Mouse (Mus musculus) limb, embryonic 14.5 days (tissue): ENCODE data around the gene Lhfpl2. TPM values are rescaled to one million over a fixed set of nuclear protein-coding genes. Genes with fewer than 3 reads are reported as not detected.

Experiments
- ATAC-seq: fragments of 200-750 bp; cut with Nextera tagmentation; 2 replicates; pipeline ENCODE4 v1.8.0; 2017; ENCODE audit warnings: low read depth, moderate number of reproducible peaks, moderate TSS enrichment; ENCODE audit not compliant: low FRiP score
- DNase-seq: peaks from one replicate; pipeline ENCODE4 v3.0.0-alpha.2; 2015; ENCODE audit warnings: low spot score
- H3K27ac ChIP-seq: fragments of 300-500 bp; sonication (generic); replicated peaks from 2 replicates; pipeline ENCODE4 v1.5.1; 2014; ENCODE audit warnings: low read depth, mild to moderate bottlenecking, low read length, moderate library complexity, mixed read lengths
- H3K27me3 ChIP-seq: fragments of 300-500 bp; sonication (generic); 2 replicates; pipeline ENCODE4 v1.6.1; 2014; ENCODE audit warnings: low read length, mixed read lengths; ENCODE audit not compliant: control insufficient read depth, insufficient read depth
- H3K36me3 ChIP-seq: fragments of 300-500 bp; sonication (generic); 2 replicates; pipeline ENCODE4 v1.6.1; 2014; ENCODE audit warnings: mild to moderate bottlenecking, low read length, moderate library complexity, mixed read lengths; ENCODE audit not compliant: control insufficient read depth, insufficient read depth
- H3K4me1 ChIP-seq: fragments of 300-500 bp; sonication (generic); 2 replicates; pipeline ENCODE4 v1.6.1; 2014; ENCODE audit warnings: antibody characterized with exemption, low read length, mixed read lengths; ENCODE audit not compliant: control insufficient read depth, insufficient read depth
- H3K4me2 ChIP-seq: fragments of 300-500 bp; sonication (generic); replicated peaks from 2 replicates; pipeline ENCODE4 v1.6.1; 2014; ENCODE audit warnings: low read depth, mild to moderate bottlenecking, low read length, moderate library complexity; ENCODE audit not compliant: severe bottlenecking
- H3K4me3 ChIP-seq: fragments of 300-500 bp; sonication (generic); replicated peaks from 2 replicates; pipeline ENCODE4 v1.5.1; 2014; ENCODE audit warnings: low read length
- H3K9ac ChIP-seq: fragments of 300-500 bp; sonication (generic); 2 replicates; pipeline ENCODE4 v1.6.1; 2014; ENCODE audit warnings: mild to moderate bottlenecking, low read depth, low read length, moderate library complexity; ENCODE audit not compliant: severe bottlenecking
- H3K9me3 ChIP-seq: fragments of 300-500 bp; sonication (generic); 2 replicates; pipeline ENCODE4 v1.6.1; 2016; ENCODE audit warnings: low read length; ENCODE audit not compliant: control insufficient read depth
- POLR2A ChIP-seq: fragments of 200-500 bp; IDR thresholded peaks from 2 replicates; pipeline ENCODE4 v1.8.0; 2012; ENCODE audit warnings: inconsistent platforms, mild to moderate bottlenecking, moderate library complexity, borderline replicate concordance; ENCODE audit not compliant: insufficient read depth, insufficient read length; ENCODE audit errors: extremely low read depth
- WGBS: fragments of 180-500 bp; shearing (Covaris S2); extraction: QIAGEN DNeasy Blood & Tissue Kit; methylation state at CpG from one replicate; pipeline ENCODE4 v1.1.7; 2014; 5-methylcytosine and 5-hydroxymethylcytosine counted together
- polyA plus RNA-seq, 2 experiments: library from polyadenylated mRNA; depleted of rRNA in 1 of 2; stranded (reverse) in 1 of 2; unstranded in 1 of 2; fragments of >200 nt; fragmentation: Nextera tagmentation in 1 of 2; extraction: Ambion mirVana in 1 of 2; gene quantifications; 2 replicates each; pipeline versions ENCODE4 v1.2.1 to v1.2.3; 2012 to 2014

Gene Lhfpl2
- polyA plus RNA-seq, 2 experiments = 60.5 to 69.4 TPM

GRCm38 (mm10) chr13:94131135-94131534 is 73.5 kb downstream of the Lhfpl2 start:
- no peak for TF ChIP-seq POLR2A
- WGBS = 91% methylated on average over 4 of the region's 4 CpGs
- Histone ChIP-seq H3K27ac (no peak overlapping the region), H3K36me3 (no peaks in the 10 kb centered on the region), H3K4me3 (no peak overlapping the region), H3K4me1 (peaks cover 43% of the 10 kb centered on the region), H3K9me3 (no peaks in the 10 kb centered on the region), H3K4me2 (no peak overlapping the region), H3K9ac (no peak overlapping the region), H3K27me3 (no peaks in the 10 kb centered on the region)
- ATAC-seq (no peak), DNase-seq (no peak)

GRCm38 (mm10) chr13:94132187-94132995 is 74.8 kb downstream of the Lhfpl2 start:
- Histone ChIP-seq H3K27ac (0 out of 2 replicates have a peak overlapping the region, but pooled peaks have one; percentile 19), H3K9me3 (no peaks in the 10 kb centered on the region), H3K9ac (no peak overlapping the region), H3K4me1 (peaks cover 52% of the 10 kb centered on the region), H3K36me3 (no peaks in the 10 kb centered on the region), H3K4me3 (no peak overlapping the region), H3K4me2 (no peak overlapping the region), H3K27me3 (no peaks in the 10 kb centered on the region)
- TF ChIP-seq POLR2A = no peak
- WGBS = 71% methylated on average over 13 of the region's 13 CpGs
- ATAC-seq = no peak
- DNase-seq = peak; percentile 47

GRCm38 (mm10) chr13:94134646-94135045 is 77.0 kb downstream of the Lhfpl2 start:
- DNase-seq (no peak), ATAC-seq (no peak)
- H3K27ac ChIP-seq = peak overlapping the region; percentile 33; the same call in 1 of the 2 replicates
- no peak overlapping the region for H3K4me3 ChIP-seq
- H3K36me3 ChIP-seq = 0 out of 2 replicates have a peak, but pooled peaks cover 3% of the 10 kb centered on the region
- H3K27me3 ChIP-seq = no peaks in the 10 kb centered on the region
- H3K4me1 ChIP-seq = peaks cover 61% of the 10 kb centered on the region
- H3K9ac ChIP-seq = no peak overlapping the region
- no peaks in the 10 kb centered on the region for H3K9me3 ChIP-seq
- 53% methylated on average over 7 of the region's 7 CpGs for WGBS
- 0 out of 2 replicates have a peak overlapping the region, but pooled peaks have one; percentile 1 for H3K4me2 ChIP-seq
- no peak for TF ChIP-seq POLR2A

DNA sequence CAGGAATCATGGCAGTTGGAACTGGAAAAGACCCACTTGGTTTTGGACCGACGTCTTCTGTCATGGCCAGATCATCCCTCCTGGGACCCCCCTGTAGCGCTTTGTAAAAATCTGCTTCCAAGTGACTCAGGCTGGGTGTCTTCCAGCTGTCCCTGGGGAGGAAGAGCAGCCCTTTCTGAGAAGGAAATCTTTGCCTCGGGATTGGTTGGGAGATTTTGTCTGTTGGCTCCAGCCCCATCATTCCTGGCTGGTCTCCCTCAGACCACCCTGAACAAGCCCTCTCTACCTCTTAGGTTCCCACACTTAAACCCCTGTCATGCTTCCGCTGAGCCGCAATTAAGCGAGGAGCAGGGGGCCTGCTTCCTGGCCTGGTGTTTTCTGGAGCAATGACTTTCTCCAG is 77.6 kb downstream of the Lhfpl2 start:
- Histone ChIP-seq H3K4me2 (0 out of 2 replicates have a peak overlapping the region, but pooled peaks have one; percentile 1), H3K4me1 (peaks cover 64% of the 10 kb centered on the region), H3K27ac (peak overlapping the region; percentile 33; the same call in 1 of the 2 replicates), H3K9ac (no peak overlapping the region), H3K27me3 (no peaks in the 10 kb centered on the region), H3K4me3 (no peak overlapping the region), H3K36me3 (0 out of 2 replicates have a peak, but pooled peaks cover 3% of the 10 kb centered on the region), H3K9me3 (no peaks in the 10 kb centered on the region)
- ATAC-seq (peak; percentile 81), DNase-seq (peak; percentile 64)
- no peak for TF ChIP-seq POLR2A
- 32% methylated on average over 7 of the region's 7 CpGs for WGBS

DNA sequence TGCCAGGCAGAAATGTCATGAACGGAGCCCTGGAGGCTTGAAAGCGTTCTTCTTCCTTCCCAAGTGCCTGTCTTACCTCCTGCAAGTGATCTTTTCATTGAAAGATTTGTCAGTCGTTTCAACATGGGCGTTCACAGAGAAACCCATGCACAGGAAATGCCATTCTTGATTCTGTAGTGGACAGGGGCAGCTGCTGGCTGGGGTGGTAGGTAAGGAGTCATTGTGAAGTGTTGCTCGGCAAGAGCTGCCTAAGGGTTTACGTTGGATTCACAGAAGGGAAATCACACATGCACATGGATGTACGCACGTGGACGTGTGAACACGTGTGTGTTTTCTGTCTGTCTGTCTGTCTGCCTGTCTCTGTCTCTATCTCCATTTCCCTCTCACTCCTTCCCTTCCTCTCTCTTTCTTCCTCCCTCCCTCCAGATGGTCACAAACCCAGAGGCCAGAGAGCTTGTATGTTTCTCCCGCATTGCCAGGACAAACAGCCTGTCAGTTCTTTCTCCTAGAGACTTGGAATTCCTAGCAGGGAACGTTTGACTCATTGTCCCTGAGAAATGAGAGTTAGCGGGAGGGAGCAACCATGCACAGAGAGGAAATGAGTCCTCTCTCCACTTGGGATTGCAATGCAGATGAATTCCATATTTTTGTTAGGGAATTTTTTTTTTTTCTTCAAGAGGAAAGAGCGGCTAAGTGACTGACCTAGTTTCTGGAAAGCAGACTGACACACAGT is 82.3 kb downstream of the Lhfpl2 start:
- H3K9me3 ChIP-seq = no peaks in the 10 kb centered on the region
- no peaks in the 10 kb centered on the region for H3K27me3 ChIP-seq
- H3K9ac ChIP-seq = no peak overlapping the region
- H3K36me3 ChIP-seq = 0 out of 2 replicates have a peak, but pooled peaks cover 3% of the 10 kb centered on the region
- H3K27ac ChIP-seq = peak overlapping the region; percentile 40; the same call in 1 of the 2 replicates
- ATAC-seq = no peak
- no peak for DNase-seq
- peaks cover 82% of the 10 kb centered on the region for H3K4me1 ChIP-seq
- no peak overlapping the region for H3K4me3 ChIP-seq
- no peak for TF ChIP-seq POLR2A
- H3K4me2 ChIP-seq = peak overlapping the region; percentile 10; the same call in 1 of the 2 replicates
- 38% methylated on average over 14 of the region's 14 CpGs for WGBS
